Mouse (Mus musculus) C2C12 (cell line): Measurements from ENCODE around the gene Cdk13. TPM values are rescaled to one million over a fixed set of nuclear protein-coding genes. Genes with fewer than 3 reads are reported as not detected.

ENCODE experiments used
- H3K27me3 ChIP-seq: one replicate; pipeline ENCODE4 v1.6.1; 2011; ENCODE audit not compliant: control insufficient read depth, insufficient read depth, insufficient read length
- H3K36me3 ChIP-seq: one replicate; pipeline ENCODE4 v1.6.1; 2011; ENCODE audit not compliant: control insufficient read depth, insufficient read depth
- H3K4me3 ChIP-seq: one replicate; pipeline ENCODE4 v1.5.1; 2011; ENCODE audit warnings: mild to moderate bottlenecking, control low read depth; ENCODE audit not compliant: poor library complexity, insufficient read depth, severe bottlenecking
- H3K79me2 ChIP-seq: one replicate; pipeline ENCODE4 v1.6.1; 2011; ENCODE audit not compliant: control insufficient read depth, insufficient read depth
- H3K79me3 ChIP-seq: one replicate; pipeline ENCODE4 v1.6.1; 2011; ENCODE audit warnings: low read depth, control low read depth
- H3ac ChIP-seq: one replicate; pipeline ENCODE3; 2011; ENCODE audit warnings: low read depth; ENCODE audit not compliant: control insufficient read depth, insufficient read length
- CEBPB ChIP-seq: IDR thresholded peaks from one replicate; pipeline ENCODE4 v1.6.1; 2011; ENCODE audit warnings: low read depth, mild to moderate bottlenecking, control low read depth, moderate library complexity
- CTCF ChIP-seq: IDR thresholded peaks from one replicate; pipeline ENCODE4 v1.5.1; 2011; ENCODE audit not compliant: control insufficient read depth, insufficient read depth, insufficient read length
- FOSL1 ChIP-seq: IDR thresholded peaks from one replicate; pipeline ENCODE4 v1.8.0; 2011; ENCODE audit warnings: mild to moderate bottlenecking, low read length; ENCODE audit not compliant: poor library complexity, insufficient read depth, severe bottlenecking
- MAX ChIP-seq: IDR thresholded peaks from one replicate; pipeline ENCODE4 v1.6.1; 2011; ENCODE audit warnings: mild to moderate bottlenecking, control low read depth
- MYOD1 ChIP-seq: IDR thresholded peaks from one replicate; pipeline ENCODE4 v1.6.1; 2011; ENCODE audit warnings: low read depth; ENCODE audit not compliant: control insufficient read depth, insufficient read length
- MYOG ChIP-seq: IDR thresholded peaks from one replicate; pipeline ENCODE4 v1.6.1; 2011; ENCODE audit not compliant: control insufficient read depth, insufficient read length; ENCODE audit errors: extremely low read depth
- USF1 ChIP-seq: IDR thresholded peaks from one replicate; pipeline ENCODE4 v1.6.1; 2011; ENCODE audit warnings: low read depth, mild to moderate bottlenecking, control low read depth, moderate library complexity
- microRNA-seq: library from miRNA; unstranded; fragments of <30 nt; microRNA quantifications from one replicate; pipeline ENCODE4, GENCODE M21; 2019; ENCODE audit warnings: borderline microRNAs expressed
- polyA plus RNA-seq: library from polyadenylated mRNA; unstranded; fragments of >200 nt; fragmentation: generic; extraction: Trizol; gene quantifications from one replicate; pipeline ENCODE4 v1.2.1, GENCODE M21; 2012; ENCODE audit warnings: missing spikeins

Gene Cdk13
- polyA plus RNA-seq, 1 experiment = 15.9 TPM

DNA sequence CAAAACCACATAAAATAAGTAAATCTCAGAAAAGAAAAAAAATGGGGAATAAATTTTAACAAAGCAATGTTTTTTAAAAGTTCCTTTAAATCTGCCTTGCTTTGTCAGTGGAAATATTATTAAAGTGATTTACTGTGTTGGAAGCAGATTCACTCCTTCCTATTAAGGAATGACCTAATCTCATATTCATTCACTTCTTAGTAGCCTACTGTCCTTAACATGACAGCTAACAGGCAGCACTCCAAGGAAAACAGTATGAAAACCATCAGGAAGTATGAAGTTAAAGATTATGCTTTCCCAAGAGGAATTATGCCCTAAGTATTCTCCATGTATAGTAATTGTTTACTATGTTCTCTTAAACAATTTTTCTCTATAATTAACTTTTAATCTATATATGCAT lies 114.2 kb downstream of the Cdk13 start:
- H3K36me3 ChIP-seq = no peaks in the 10 kb centered on the region
- TF ChIP-seq FOSL1 (no peak), MYOG (no peak), CEBPB (no peak), USF1 (no peak), CTCF (no peak), MYOD1 (no peak)
- H3ac ChIP-seq = no peak overlapping the region
- H3K27me3 ChIP-seq = no peaks in the 10 kb centered on the region
- no peak overlapping the region for H3K4me3 ChIP-seq
- peaks cover 6% of the 10 kb centered on the region for H3K79me2 ChIP-seq
- H3K79me3 ChIP-seq = peaks cover 2% of the 10 kb centered on the region

DNA sequence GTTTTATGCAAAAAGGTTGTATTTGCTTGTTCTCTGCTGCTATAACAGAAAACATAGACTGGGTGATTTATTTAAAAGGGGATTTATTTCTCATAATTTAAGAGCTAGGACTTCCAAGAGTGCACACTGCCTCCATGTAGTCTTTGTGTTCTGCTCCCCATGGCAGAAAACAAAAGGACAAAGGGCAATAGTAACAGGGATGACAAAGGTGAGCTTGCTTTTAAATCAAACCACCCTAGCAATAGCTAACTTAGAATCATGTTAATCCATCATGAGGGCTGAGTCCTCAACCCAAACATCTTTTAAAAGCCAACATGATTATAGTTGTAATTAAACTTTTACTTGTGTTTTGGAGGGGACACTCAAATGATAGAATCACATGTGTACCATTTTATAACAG lies 115.4 kb downstream of the Cdk13 start:
- Histone ChIP-seq H3K79me2 (no peaks in the 10 kb centered on the region), H3ac (no peak overlapping the region), H3K27me3 (no peaks in the 10 kb centered on the region), H3K36me3 (no peaks in the 10 kb centered on the region), H3K4me3 (no peak overlapping the region), H3K79me3 (no peaks in the 10 kb centered on the region)
- TF ChIP-seq FOSL1 (no peak), CEBPB (no peak), MYOG (no peak), CTCF (no peak), MYOD1 (no peak), MAX (no peak), USF1 (no peak)

DNA sequence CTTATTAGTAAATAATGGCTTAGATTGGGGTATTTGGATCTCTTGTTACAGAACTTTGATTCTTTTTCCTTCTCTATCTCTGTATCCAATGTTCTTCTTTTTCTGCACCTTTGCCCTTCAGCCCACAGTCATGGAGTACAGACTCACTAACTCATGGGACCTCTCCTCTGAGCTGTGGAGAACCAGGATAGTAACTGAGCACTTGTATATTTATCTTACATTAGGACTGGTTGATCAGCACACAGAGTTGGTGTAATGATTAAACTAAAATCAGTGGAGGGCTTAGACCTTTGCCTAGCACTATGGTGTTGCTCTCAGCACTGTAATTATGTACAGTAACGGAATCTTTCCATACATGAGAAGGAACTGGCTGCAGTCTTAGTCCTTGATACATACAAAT lies 133.8 kb downstream of the Cdk13 start:
- Histone ChIP-seq H3K27me3 (no peaks in the 10 kb centered on the region), H3K4me3 (no peak overlapping the region), H3K79me3 (no peaks in the 10 kb centered on the region), H3K36me3 (no peaks in the 10 kb centered on the region), H3K79me2 (no peaks in the 10 kb centered on the region), H3ac (no peak overlapping the region)
- TF ChIP-seq MYOD1 = no peak
- TF ChIP-seq USF1 = no peak
- no peak for TF ChIP-seq MYOG
- TF ChIP-seq FOSL1 = no peak
- no peak for TF ChIP-seq CTCF
- no peak for TF ChIP-seq MAX
- TF ChIP-seq CEBPB = no peak

DNA sequence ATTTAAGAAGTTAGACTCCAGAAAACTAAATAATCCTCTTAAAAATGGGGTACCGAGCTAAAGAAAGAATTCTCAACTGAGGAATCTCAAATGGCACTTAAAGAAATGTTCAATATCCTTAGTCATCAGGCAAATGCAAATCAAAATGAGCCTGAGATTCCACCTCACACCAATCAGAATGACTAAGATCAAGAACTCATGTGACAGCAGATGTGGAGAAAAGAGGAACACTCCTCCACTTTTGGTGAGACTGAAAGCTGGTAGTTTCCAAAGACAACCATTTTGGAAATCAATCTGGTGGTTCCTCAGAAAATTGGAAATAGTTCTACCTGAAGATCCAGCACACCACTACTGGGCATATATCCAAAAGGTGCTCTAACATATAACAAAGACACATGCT lies 137.5 kb downstream of the Cdk13 start:
- H3K79me3 ChIP-seq = no peaks in the 10 kb centered on the region
- no peak for TF ChIP-seq CTCF
- no peak for TF ChIP-seq USF1
- no peak for TF ChIP-seq MYOG
- no peak for TF ChIP-seq MAX
- TF ChIP-seq CEBPB = no peak
- TF ChIP-seq FOSL1 = no peak
- no peak for TF ChIP-seq MYOD1
- H3ac ChIP-seq = no peak overlapping the region
- H3K36me3 ChIP-seq = no peaks in the 10 kb centered on the region
- H3K27me3 ChIP-seq = no peaks in the 10 kb centered on the region
- no peaks in the 10 kb centered on the region for H3K79me2 ChIP-seq
- no peak overlapping the region for H3K4me3 ChIP-seq

Small RNA genes within 50 kb of the gene (microRNA-seq; reads per million reads assigned to microRNA genes)
- not detected for gene Mir466i

Other genes with a start within 250 kb of the Cdk13 start
- gene Mplkip, start 109.9 kb downstream of the Cdk13 start, polyA plus RNA-seq = 12.2 TPM
- gene Sugct, start 109.5 kb downstream of the Cdk13 start, polyA plus RNA-seq = 0.42 TPM
- 32.3 TPM for gene Rala, start 139.1 kb upstream of the Cdk13 start, polyA plus RNA-seq
- gene Yae1d1, start 188.3 kb upstream of the Cdk13 start, polyA plus RNA-seq = 18.2 TPM